Mouse (Mus musculus) lung, postnatal 36 days (tissue): ENCODE results near the gene Zfhx3.

Experiments
- DNase-seq: peaks from one replicate; pipeline ENCODE4 v3.0.0; 2022; ENCODE audit warnings: mixed read lengths

Gene Zfhx3

GRCm38 (mm10) chr8:108726541-108727241 is 784.2 kb downstream of the Zfhx3 start:
- no peak for DNase-seq

- DNase-seq, result no peak
These were observed 786.7 kb downstream of the Zfhx3 start for GRCm38 (mm10) chr8:108729169-108729568.

- DNase-seq, result no peak
These were observed 787.4 kb downstream of the Zfhx3 start for GRCm38 (mm10) chr8:108729667-108730329.

- no peak for DNase-seq
These were observed 788.5 kb downstream of the Zfhx3 start for GRCm38 (mm10) chr8:108730907-108731440.

- no peak for DNase-seq
These were observed 790.1 kb downstream of the Zfhx3 start for GRCm38 (mm10) chr8:108732500-108732899.

- DNase-seq, result no peak
These were observed 790.9 kb downstream of the Zfhx3 start for GRCm38 (mm10) chr8:108733385-108733784.

- peak; percentile 48 for DNase-seq
These were observed 794.0 kb downstream of the Zfhx3 start for GRCm38 (mm10) chr8:108736442-108736841.

- DNase-seq, result no peak
These were observed 795.7 kb downstream of the Zfhx3 start for GRCm38 (mm10) chr8:108738179-108738578.

GRCm38 (mm10) chr8:108739517-108739916 is 797.1 kb downstream of the Zfhx3 start:
- DNase-seq, result no peak

GRCm38 (mm10) chr8:108740443-108740842 is 798.0 kb downstream of the Zfhx3 start:
- DNase-seq, result no peak

- no peak for DNase-seq
These were observed 799.2 kb downstream of the Zfhx3 start for GRCm38 (mm10) chr8:108741651-108742050.

GRCm38 (mm10) chr8:108742465-108742864 is 800.0 kb downstream of the Zfhx3 start:
- DNase-seq, result no peak

GRCm38 (mm10) chr8:108743238-108743637 is 800.8 kb downstream of the Zfhx3 start:
- peak; percentile 38 for DNase-seq

- DNase-seq, result peak; percentile 51
These were observed 803.1 kb downstream of the Zfhx3 start for GRCm38 (mm10) chr8:108745551-108745950.

GRCm38 (mm10) chr8:108748095-108748494 is 805.7 kb downstream of the Zfhx3 start:
- no peak for DNase-seq

- no peak for DNase-seq
These were observed 806.5 kb downstream of the Zfhx3 start for GRCm38 (mm10) chr8:108748851-108749376.

GRCm38 (mm10) chr8:108750806-108751205 is 808.4 kb downstream of the Zfhx3 start:
- no peak for DNase-seq

GRCm38 (mm10) chr8:108754556-108754955 is 812.1 kb downstream of the Zfhx3 start:
- no peak for DNase-seq

- DNase-seq, result no peak
These were observed 813.2 kb downstream of the Zfhx3 start for GRCm38 (mm10) chr8:108755400-108756325.

GRCm38 (mm10) chr8:108759511-108760330 is 817.3 kb downstream of the Zfhx3 start:
- peak; percentile 84 for DNase-seq

GRCm38 (mm10) chr8:108760745-108761144 is 818.3 kb downstream of the Zfhx3 start:
- no peak for DNase-seq

- no peak for DNase-seq
These were observed 820.1 kb downstream of the Zfhx3 start for GRCm38 (mm10) chr8:108762567-108762966.
